Comparison of ENCODE assay signal across 7 mouse cellular contexts in the genomic region with DNA sequence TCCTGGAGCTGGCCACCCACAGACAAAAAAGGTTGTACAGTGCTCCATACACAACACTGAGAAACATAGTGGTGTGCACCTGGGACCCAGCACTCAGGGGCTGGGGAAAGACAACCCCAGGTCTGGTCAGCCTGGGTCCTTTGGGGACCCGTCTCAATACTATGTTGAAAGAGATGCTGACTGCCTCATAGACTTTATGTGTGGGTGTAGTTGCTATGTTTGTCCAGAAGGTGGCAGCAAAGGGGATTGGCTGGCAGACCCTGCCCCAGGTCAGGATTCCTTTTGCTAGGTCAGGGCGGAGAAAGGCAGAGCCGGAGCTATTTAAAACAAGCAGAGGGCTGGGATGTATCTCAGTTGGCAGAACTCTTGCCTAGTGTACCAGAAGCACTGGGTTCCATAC.
DNase-seq lines count a peak whose midpoint lies in the region; ATAC-seq and TF ChIP-seq lines count a peak whose summit lies in the region.

No protein-coding gene starts in this region.

- TF ChIP-seq POLR2A in lung, adult 2 months (IDR thresholded peaks at IDR 0.05; ENCODE audit: borderline replicate concordance, extremely low read depth, low read depth, low read length), result no peak
- TF ChIP-seq POLR2A in bone marrow macrophage, adult 2 months (IDR thresholded peaks at IDR 0.05; ENCODE audit: borderline replicate concordance, low read depth, low read length), result no peak

- WGBS in lung, adult 2 months, result 24% methylated on average over 3 of the region's 3 CpGs
- WGBS in forebrain, embryonic 13.5 days, result 20% methylated on average over 3 of the region's 3 CpGs

- peak; percentile 64 for TF ChIP-seq CTCF in lung, adult 2 months (IDR thresholded peaks at IDR 0.05; ENCODE audit: insufficient read depth, low read length)
- peak; percentile 85 for TF ChIP-seq CTCF in bone marrow macrophage, adult 2 months (IDR thresholded peaks at IDR 0.05; ENCODE audit: low read depth, low read length)

- no peak overlapping the region for H3K9ac ChIP-seq in forebrain, embryonic 13.5 days

- H3K4me3 ChIP-seq in lung, adult 2 months (replicated peaks; ENCODE audit: extremely low read depth, low read depth, low read length), result no peak overlapping the region
- no peak overlapping the region for H3K4me3 ChIP-seq in bone marrow macrophage, adult 2 months (ENCODE audit: insufficient read depth, low read length)
- no peak overlapping the region for H3K4me3 ChIP-seq in forebrain, embryonic 13.5 days

- ATAC-seq in forebrain, embryonic 13.5 days, result peak; percentile 50; the same call in 1 of the 2 replicates
- peak; percentile 51; the same call in 1 of the 2 replicates for ATAC-seq in monocyte, adult 5-6 weeks (replicated peaks; ENCODE audit: insufficient number of reproducible peaks, low FRiP score, low TSS enrichment, poor library complexity, severe bottlenecking)

- H3K4me1 ChIP-seq in lung, adult 2 months (ENCODE audit: control insufficient read depth, insufficient read depth, low read length), result no peaks in the 10 kb centered on the region
- no peaks in the 10 kb centered on the region for H3K4me1 ChIP-seq in bone marrow macrophage, adult 2 months (ENCODE audit: control insufficient read depth, insufficient read depth, low read length)
- H3K4me1 ChIP-seq in forebrain, embryonic 13.5 days, result no peaks in the 10 kb centered on the region

- H3K27me3 ChIP-seq in forebrain, embryonic 13.5 days, result no peaks in the 10 kb centered on the region

- no peak overlapping the region for H3K27ac ChIP-seq in bone marrow macrophage, adult 2 months (ENCODE audit: insufficient read depth, low read depth, low read length)
- H3K27ac ChIP-seq in forebrain, embryonic 13.5 days, result no peak overlapping the region

- H3K36me3 ChIP-seq in forebrain, embryonic 13.5 days (ENCODE audit: poor library complexity, severe bottlenecking), result peaks cover 12% of the 10 kb centered on the region; the same call in 1 of the 2 replicates

- H3K4me2 ChIP-seq in forebrain, embryonic 13.5 days, result no peak overlapping the region

- H3K9me3 ChIP-seq in forebrain, embryonic 13.5 days (replicated peaks), result no peaks in the 10 kb centered on the region

- no peak for DNase-seq in lung, adult 2 months
- DNase-seq in lung, adult 18-20 months, result no peak
- DNase-seq in kidney, postnatal 4 days, result peak; percentile 57 to 65
- no peak for DNase-seq in frontal cortex, postnatal 25 days (ENCODE audit: low spot score in 2 of 2)

Comparison
In these comparisons a context has a peak if more than half of its experiments do, and no peak if none do; other contexts are left out.
1. DNase-seq: peak in kidney, postnatal 4 days (2 of 2); none in lung, adult 2 months (single experiment), lung, adult 18-20 months (0 of 2) and frontal cortex, postnatal 25 days (0 of 2).